Mouse (Mus musculus): Measurements from ENCODE around the gene Hmgn2. TPM values are rescaled to one million over a fixed set of nuclear protein-coding genes. Genes with fewer than 3 reads are reported as not detected.

Hmgn2 gene
- polyA plus RNA-seq, 1 experiment from 2014 or later: 4,130 TPM

Other genes starting within 250 kb of the Hmgn2 start
- 39.1 and 39.2 TPM in 2 replicates for gene Arid1a, start 211.9 kb downstream of the Hmgn2 start, polyA plus RNA-seq (2014; fragmentation: Nextera tagmentation; extraction: Ambion mirVana)
- gene Rps6ka1, start 80.9 kb downstream of the Hmgn2 start, polyA plus RNA-seq (2014; fragmentation: Nextera tagmentation; extraction: Ambion mirVana): 22.2 and 25.2 TPM in 2 replicates
- 38.9 and 42.4 TPM in 2 replicates for gene Dhdds, start 32.3 kb upstream of the Hmgn2 start, polyA plus RNA-seq (2014; fragmentation: Nextera tagmentation; extraction: Ambion mirVana)
- 4.7 and 5.6 TPM in 2 replicates for gene Lin28a, start 50.2 kb upstream of the Hmgn2 start, polyA plus RNA-seq (2014; fragmentation: Nextera tagmentation; extraction: Ambion mirVana)
- gene Zfp683, start 85.2 kb upstream of the Hmgn2 start, polyA plus RNA-seq (2014; fragmentation: Nextera tagmentation; extraction: Ambion mirVana): not detected in 2 replicates
- gene Crybg2, start 92.2 kb upstream of the Hmgn2 start, polyA plus RNA-seq (2014; fragmentation: Nextera tagmentation; extraction: Ambion mirVana): 0.89 and 0.98 TPM in 2 replicates
- gene Cd52, start 126.4 kb upstream of the Hmgn2 start, polyA plus RNA-seq (2014; fragmentation: Nextera tagmentation; extraction: Ambion mirVana): 4.3 and 4.7 TPM in 2 replicates
- 3.0 and 4.7 TPM in 2 replicates for gene Ubxn11, start 133.9 kb upstream of the Hmgn2 start, polyA plus RNA-seq (2014; fragmentation: Nextera tagmentation; extraction: Ambion mirVana)
- 308 and 312 TPM in 2 replicates for gene Sh3bgrl3, start 160.1 kb upstream of the Hmgn2 start, polyA plus RNA-seq (2014; fragmentation: Nextera tagmentation; extraction: Ambion mirVana)
- 26.6 and 27.1 TPM in 2 replicates for gene Cep85, start 218.5 kb upstream of the Hmgn2 start, polyA plus RNA-seq (2014; fragmentation: Nextera tagmentation; extraction: Ambion mirVana)
- not detected in 2 replicates for gene Gm7534, start 234.4 kb upstream of the Hmgn2 start, polyA plus RNA-seq (2014; fragmentation: Nextera tagmentation; extraction: Ambion mirVana)